Mouse (Mus musculus): ENCODE data around the gene Atg4d. TPM values are rescaled to one million over a fixed set of nuclear protein-coding genes. Genes with fewer than 3 reads are reported as not detected.
"Not testable (repeated sequence)": the region's sequence is repeated elsewhere in the genome, so short reads cannot be mapped to it uniquely, and the experiment has no call there.

Atg4d gene
- total RNA-seq, 2 experiments from 2014 or later, result 26.3 to 31.0 TPM

- DNase-seq; intact Hi-C loops (cut with DNase I): not testable (repeated sequence)
These were observed 4.5 kb downstream of the Atg4d start for GRCm38 (mm10) chr9:21269590-21269989.

DNA sequence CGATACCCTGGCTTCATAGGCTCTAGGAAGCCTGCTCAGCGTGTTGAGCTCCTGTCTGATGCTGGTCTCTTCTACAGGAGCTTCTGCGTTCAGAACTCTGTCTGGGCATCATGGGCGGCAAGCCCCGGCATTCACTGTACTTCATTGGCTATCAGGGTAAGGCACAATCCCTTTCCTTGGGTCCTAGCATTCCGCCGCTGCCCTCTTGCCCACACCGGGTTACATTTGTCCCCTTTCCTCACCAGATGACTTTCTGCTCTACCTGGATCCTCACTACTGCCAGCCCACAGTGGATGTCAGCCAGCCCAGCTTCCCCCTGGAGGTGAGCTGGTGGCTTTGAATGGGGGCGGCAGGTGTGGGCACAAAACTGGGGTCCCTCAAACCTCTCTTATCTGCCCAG, 7.3 kb downstream of the Atg4d start:
- DNase-seq, result no peak
- intact Hi-C loops (cut with DNase I), result no loop called here

GRCm38 (mm10) chr9:21273094-21273493, 8.0 kb downstream of the Atg4d start:
- intact Hi-C loops (cut with DNase I), result no loop called here
- DNase-seq, result no peak

- DNase-seq, result no peak
- intact Hi-C loops (cut with DNase I), result no loop called here
These were observed 8.6 kb downstream of the Atg4d start for GRCm38 (mm10) chr9:21273520-21274228.

DNA sequence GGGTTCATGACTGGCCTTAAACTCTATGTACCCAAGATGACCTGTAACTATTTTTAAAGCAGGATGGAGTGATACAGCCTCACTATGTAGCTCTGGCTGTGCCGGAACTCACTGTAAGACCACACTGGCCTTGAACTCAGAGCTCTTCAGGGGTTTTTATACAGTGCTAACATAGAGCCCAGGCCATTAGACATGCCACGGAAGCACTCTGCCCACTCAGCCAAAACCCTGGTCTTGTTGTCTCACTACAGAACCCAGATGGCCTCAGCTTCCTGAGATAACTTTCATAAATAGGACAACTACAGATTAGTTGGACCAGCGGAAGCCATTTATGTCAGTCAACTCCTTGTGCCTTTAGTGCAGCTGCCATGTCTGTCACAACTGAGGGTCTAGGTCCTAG, 9.2 kb downstream of the Atg4d start:
- intact Hi-C loops (cut with DNase I), result no loop called here
- DNase-seq, result no peak

GRCm38 (mm10) chr9:21275013-21275710, 10.1 kb downstream of the Atg4d start:
- intact Hi-C loops (cut with DNase I), result no loop called here
- no peak for DNase-seq

DNA sequence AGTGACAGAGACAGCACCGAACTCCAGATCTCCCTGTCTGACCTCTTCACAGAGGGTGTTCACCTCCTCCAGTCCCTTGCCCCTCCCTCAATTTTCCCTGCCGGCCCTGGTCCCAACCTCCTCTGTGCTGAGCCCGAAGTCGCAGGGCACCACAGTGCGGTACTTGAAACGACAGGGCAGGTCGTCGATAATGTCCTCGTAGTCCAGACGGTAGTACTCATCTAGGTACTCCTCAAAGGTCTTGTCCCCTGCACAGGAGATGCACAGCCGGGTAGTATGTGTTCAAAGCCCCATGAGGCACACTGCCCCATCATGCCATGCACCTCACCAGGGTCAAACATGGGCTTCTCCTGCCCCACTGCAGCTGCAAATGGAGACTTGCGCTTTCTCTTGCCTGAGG, 10.6 kb downstream of the Atg4d start:
- intact Hi-C loops (cut with DNase I), result no loop called here
- DNase-seq, result no peak

- no peak for DNase-seq
- intact Hi-C loops (cut with DNase I), result no loop called here
These were observed 11.2 kb downstream of the Atg4d start for GRCm38 (mm10) chr9:21276307-21276706.

DNA sequence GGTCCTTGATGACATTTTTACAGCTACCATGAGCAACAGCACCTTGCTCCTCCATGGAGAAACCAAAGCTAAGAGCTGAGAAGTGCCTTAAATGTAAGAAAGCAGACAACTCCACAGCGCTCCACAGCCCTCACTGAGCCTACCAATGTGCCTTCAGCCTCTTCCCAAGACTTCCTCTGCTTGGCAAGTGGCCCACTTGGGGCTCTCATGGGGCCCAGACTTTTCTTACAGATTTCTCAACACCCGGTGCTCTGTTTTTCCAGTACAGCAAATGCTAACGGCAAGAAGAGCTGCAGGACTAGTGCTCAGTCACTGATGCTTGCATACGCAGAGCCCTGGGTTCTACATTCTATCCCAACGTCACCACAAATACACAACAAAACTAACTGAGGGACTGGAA, 12.7 kb downstream of the Atg4d start:
- no peak for DNase-seq
- intact Hi-C loops (cut with DNase I), result no loop called here

- DNase-seq, result no peak
- intact Hi-C loops (cut with DNase I), result no loop called here
These were observed 18.5 kb downstream of the Atg4d start for GRCm38 (mm10) chr9:21283591-21283990.

- intact Hi-C loops (cut with DNase I), result no loop called here
- DNase-seq, result no peak
These were observed 18.9 kb downstream of the Atg4d start for GRCm38 (mm10) chr9:21283994-21284393.

DNA sequence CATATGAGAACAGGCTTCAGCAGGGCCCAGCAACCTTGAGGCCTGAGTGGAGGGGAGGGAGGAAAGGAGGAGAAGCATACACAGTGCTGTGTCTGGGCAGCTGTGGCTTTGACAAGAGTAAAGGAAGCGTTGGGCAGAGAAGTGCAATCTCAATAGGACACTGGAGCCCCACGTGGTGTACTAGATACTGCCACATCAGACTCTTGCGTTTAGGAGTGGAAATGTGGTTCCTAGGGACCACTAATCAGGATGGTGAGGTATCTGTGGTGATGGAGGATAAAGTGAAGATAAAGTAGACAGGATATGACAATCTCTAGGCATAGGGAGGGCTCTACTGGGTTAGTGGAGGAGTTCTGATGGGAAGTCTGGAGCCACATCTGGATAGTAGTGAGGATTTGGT, 21.7 kb downstream of the Atg4d start:
- intact Hi-C loops (cut with DNase I), result no loop called here

DNA sequence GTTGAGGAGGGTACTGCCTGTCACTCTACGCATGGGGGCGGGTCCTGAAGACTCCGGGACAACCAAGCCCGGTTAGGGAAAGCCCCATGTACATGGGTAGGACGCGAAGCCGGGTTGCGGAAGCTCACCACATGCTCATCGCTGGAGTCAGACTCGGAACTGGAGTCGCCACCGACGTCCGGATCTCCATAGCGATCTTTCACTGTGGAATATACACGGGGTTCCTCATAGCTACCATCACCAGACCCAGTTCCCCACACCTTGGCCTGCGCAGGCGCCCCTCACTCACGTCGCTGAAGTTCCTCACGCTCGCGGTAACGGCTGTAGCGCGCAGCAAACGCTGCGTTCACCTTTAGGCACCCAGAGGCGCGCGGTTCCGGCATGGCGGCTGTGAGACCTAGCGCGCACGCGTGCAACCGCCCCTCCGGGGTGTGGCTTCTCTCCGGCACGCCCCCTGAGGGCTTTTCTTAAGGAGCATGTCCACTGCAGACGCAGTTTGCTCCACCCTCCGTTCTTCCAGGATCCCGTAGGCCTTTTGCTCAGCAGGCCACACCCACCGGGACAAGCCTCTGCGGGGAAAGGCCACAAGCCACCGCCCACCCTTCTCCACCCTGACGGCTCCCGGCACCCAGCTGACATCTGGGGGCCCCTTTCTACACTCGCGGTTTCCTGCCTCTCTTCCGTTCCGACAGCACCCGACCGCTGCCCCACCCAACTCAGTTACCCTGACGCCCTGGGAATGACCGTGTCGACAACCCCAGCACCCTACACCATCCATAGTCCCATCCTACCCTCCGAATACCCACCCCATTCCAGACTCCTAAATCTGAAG, 22.7 kb downstream of the Atg4d start, which contains the start of gene Kri1:
TSS of gene Kri1 (minus strand) at position 399 of the 832 bp plus-strand sequence.
- peak; percentile 98 for DNase-seq
- intact Hi-C loops (cut with DNase I), result no loop called here

More for the DNA sequence above, 21.7 kb downstream of the Atg4d start:
- DNase-seq, result no peak

DNA sequence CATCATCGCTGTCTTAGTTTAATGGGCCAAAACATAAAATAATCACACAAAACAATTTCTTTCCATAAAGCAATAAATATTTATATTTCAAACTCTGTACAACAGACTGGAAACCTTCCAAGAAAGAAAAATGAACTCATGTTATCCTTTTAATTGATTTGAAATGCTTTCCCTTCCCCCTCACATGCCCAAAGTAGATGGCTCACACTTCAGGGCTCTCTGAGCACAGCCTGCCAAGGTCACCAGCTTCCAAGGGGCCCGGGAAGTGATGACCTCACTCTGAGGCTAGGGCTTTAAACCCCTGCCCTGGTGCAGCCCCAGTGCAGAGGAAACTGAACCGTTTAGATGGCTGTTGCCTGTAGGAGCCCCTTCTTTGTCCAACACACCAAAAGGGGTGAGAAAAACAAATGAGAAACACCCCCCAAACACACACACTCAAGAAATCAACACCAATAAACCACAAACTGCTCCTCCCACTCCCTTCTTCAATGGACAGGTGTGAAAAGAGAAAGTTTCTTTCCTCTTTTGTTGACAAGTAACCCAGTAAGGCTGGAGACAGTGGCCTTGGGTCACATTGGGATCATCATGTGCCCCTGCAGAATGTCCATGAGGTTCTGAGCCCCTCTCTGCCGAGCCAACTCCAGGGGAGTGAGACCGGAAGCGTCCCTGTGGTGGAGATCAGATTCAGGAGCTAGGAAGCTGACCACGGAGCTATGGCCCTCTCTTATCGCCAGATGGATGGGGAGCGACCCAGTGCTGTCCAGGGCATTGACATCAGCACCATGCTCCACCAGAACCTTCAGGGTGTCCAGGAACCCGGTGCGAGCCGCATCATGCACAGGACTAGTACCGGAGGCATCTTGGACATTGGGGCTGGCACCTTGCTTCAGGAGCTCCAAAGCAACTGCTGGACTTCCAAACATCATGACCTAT, 23.6 kb downstream of the Atg4d start:
- DNase-seq, result no peak
- intact Hi-C loops (cut with DNase I), result no loop called here

DNA sequence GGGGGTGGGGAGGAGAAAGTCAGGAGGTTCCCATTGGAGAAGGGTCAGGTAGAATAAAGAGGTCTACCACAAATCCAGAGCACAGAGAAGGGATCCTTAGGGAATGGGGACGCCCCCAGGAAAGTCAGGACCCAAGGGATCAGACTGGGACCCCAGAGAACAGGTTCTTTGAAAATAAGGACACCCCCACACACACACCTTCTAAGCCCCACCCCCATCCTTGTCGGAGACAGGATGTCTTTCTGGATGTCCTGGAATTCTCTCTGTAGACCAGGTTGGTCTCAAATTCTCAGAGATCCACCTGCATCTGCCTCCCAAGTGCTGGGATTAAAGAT, 24.2 kb downstream of the Atg4d start:
- no peak for DNase-seq
- intact Hi-C loops (cut with DNase I), result no loop called here

DNA sequence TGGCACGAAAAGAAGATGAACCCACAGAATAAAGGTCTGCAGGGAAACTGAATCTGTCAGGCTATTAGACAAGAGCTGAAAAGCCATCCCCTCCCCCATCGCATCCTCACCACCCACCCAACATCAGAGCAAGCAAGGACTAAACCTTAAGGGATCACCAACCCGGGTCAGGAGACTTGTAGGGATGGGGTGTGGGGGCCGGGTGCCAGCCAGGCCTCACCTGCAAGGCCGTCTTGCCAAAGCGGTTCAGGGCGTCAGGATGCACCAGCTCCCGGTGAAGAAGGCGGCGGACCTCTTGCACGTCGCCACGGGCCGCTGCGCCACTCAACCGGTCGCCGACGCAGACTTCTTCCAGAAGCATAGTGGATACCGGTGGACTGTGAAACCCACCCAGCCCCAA, 25.5 kb downstream of the Atg4d start:
- intact Hi-C loops (cut with DNase I), result no loop called here
- no peak for DNase-seq

- peak; percentile 100 for DNase-seq
- intact Hi-C loops (cut with DNase I), result no loop called here
These were observed 26.1 kb downstream of the Atg4d start, which contains the start of gene Cdkn2d for GRCm38 (mm10) chr9:21291022-21291787. Gene Cdkn2d, minus strand, starts transcription at chr9:21291407.

GRCm38 (mm10) chr9:21291868-21292267, 26.8 kb downstream of the Atg4d start:
- DNase-seq; intact Hi-C loops (cut with DNase I): not testable (repeated sequence)

GRCm38 (mm10) chr9:21292271-21292670, 27.2 kb downstream of the Atg4d start:
- intact Hi-C loops (cut with DNase I), result no loop called here
- DNase-seq, result no peak

GRCm38 (mm10) chr9:21299014-21299413, 33.9 kb downstream of the Atg4d start:
- intact Hi-C loops (cut with DNase I), result no loop called here

More at GRCm38 (mm10) chr9:21299014-21299413, 33.9 kb downstream of the Atg4d start:
- DNase-seq, result no peak
